Mouse (Mus musculus): ENCODE measurements around the gene Jdp2. TPM values are rescaled to one million over a fixed set of nuclear protein-coding genes. Genes with fewer than 3 reads are reported as not detected.

The Jdp2 gene
- polyA plus RNA-seq, 1 experiment from 2014 or later = 0.24 TPM

GRCm38 (mm10) chr12:85638541-85639325, 39.9 kb downstream of the Jdp2 start:
- no peaks in the 10 kb centered on the region for H3K27me3 ChIP-seq (replicated peaks; ENCODE audit: control insufficient read depth, insufficient read depth, low read length)
- no peak overlapping the region for H3K4me3 ChIP-seq (ENCODE audit: low read depth, low read length)
- no peaks in the 10 kb centered on the region for H3K9me3 ChIP-seq (replicated peaks; ENCODE audit: control insufficient read depth, low read length)
- H3K4me1 ChIP-seq (ENCODE audit: control insufficient read depth, insufficient read depth, low read length) = no peaks in the 10 kb centered on the region
- H3K27ac ChIP-seq (ENCODE audit: low read depth, low read length) = no peak overlapping the region
- H3K4me2 ChIP-seq (ENCODE audit: low read length) = no peak overlapping the region
- ATAC-seq = 0 out of 2 replicates have a peak, but pooled peaks have one; percentile 10
- no peak overlapping the region for H3K9ac ChIP-seq (ENCODE audit: low read length)
- H3K36me3 ChIP-seq (ENCODE audit: control insufficient read depth, insufficient read depth, low read length) = peaks cover 4% of the 10 kb centered on the region; the same call in 1 of the 2 replicates
- no peak for DNase-seq (ENCODE audit: low spot score)
- WGBS = 71% methylated on average over 20 of the region's 20 CpGs

DNA sequence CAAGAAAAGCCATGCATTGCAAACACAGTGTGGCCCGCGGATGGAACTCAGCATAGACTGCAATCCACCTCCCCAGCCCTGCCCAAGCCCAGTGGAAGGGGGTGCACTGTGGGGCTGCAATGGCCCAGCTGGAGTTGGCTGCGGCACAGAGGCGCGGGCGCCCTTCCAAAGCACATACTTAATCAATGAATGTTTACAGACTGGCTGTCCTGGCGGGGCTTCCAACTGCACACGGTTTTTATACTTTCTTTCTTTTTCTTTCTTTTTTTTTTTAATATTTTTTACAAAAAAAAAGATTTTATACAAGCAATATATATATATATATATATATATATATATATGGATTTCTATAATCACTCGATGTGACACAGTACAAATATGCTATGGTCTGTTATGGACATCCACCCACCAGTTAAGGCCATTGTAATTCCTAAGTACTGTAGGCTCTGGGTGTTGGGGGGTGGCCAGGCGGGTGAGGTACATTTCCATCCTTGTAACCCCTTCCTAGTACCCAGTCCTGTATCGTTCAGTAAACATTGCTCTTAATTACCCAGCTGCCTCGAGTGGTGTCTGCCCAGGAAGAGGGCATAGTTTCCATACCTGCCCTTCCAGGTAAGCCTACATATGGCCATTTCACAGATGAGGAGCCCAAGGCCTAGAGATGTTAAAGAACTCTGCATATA, 40.6 kb downstream of the Jdp2 start:
- ATAC-seq = peak; percentile 62; the same call in 1 of the 2 replicates
- no peak overlapping the region for H3K4me2 ChIP-seq (ENCODE audit: low read length)
- 67% methylated on average over 12 of the region's 12 CpGs for WGBS
- H3K9me3 ChIP-seq (replicated peaks; ENCODE audit: control insufficient read depth, low read length) = no peaks in the 10 kb centered on the region
- peak; percentile 63 for DNase-seq (ENCODE audit: low spot score)
- H3K4me1 ChIP-seq (ENCODE audit: control insufficient read depth, insufficient read depth, low read length) = no peaks in the 10 kb centered on the region
- no peak overlapping the region for H3K4me3 ChIP-seq (ENCODE audit: low read depth, low read length)
- no peaks in the 10 kb centered on the region for H3K27me3 ChIP-seq (replicated peaks; ENCODE audit: control insufficient read depth, insufficient read depth, low read length)
- no peak overlapping the region for H3K9ac ChIP-seq (ENCODE audit: low read length)
- peaks cover 4% of the 10 kb centered on the region; the same call in 1 of the 2 replicates for H3K36me3 ChIP-seq (ENCODE audit: control insufficient read depth, insufficient read depth, low read length)
- H3K27ac ChIP-seq (ENCODE audit: low read depth, low read length) = no peak overlapping the region

- no peak for DNase-seq (ENCODE audit: low spot score)
- WGBS = 84% methylated on average over 10 of the region's 10 CpGs
These were observed 42.2 kb downstream of the Jdp2 start for GRCm38 (mm10) chr12:85640852-85641563.

DNA sequence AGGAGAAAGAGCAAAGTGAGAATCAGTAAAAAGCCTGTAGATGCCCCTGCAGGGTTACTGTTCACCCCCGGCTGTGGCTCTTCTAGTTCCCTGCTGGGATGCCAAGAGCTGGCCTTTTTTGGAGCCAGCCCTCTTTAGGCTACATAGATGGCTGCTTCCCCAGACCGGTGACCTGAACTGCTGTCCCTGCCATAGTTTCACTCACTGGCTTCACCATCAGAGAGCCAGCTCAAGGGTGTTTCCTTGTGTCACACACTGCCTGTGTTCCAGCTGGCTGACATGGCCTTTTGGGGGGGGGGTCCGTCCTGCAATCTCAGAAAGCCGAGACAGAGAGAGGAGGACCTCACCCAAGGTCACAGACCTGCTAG, 42.7 kb downstream of the Jdp2 start:
- ATAC-seq (no peak), DNase-seq (ENCODE audit: low spot score) (no peak)
- no peaks in the 10 kb centered on the region for H3K27me3 ChIP-seq (replicated peaks; ENCODE audit: control insufficient read depth, insufficient read depth, low read length)
- H3K36me3 ChIP-seq (ENCODE audit: control insufficient read depth, insufficient read depth, low read length) = peaks cover 4% of the 10 kb centered on the region; the same call in 1 of the 2 replicates
- H3K4me3 ChIP-seq (ENCODE audit: low read depth, low read length) = no peak overlapping the region
- no peak overlapping the region for H3K27ac ChIP-seq (ENCODE audit: low read depth, low read length)
- H3K4me1 ChIP-seq (ENCODE audit: control insufficient read depth, insufficient read depth, low read length) = no peaks in the 10 kb centered on the region
- H3K9me3 ChIP-seq (replicated peaks; ENCODE audit: control insufficient read depth, low read length) = no peaks in the 10 kb centered on the region
- 61% methylated on average over 4 of the region's 4 CpGs for WGBS
- H3K4me2 ChIP-seq (ENCODE audit: low read length) = no peak overlapping the region
- no peak overlapping the region for H3K9ac ChIP-seq (ENCODE audit: low read length)

More at GRCm38 (mm10) chr12:85640852-85641563, 42.2 kb downstream of the Jdp2 start:
- no peak overlapping the region for H3K27ac ChIP-seq (ENCODE audit: low read depth, low read length)
- no peaks in the 10 kb centered on the region for H3K27me3 ChIP-seq (replicated peaks; ENCODE audit: control insufficient read depth, insufficient read depth, low read length)
- no peak overlapping the region for H3K9ac ChIP-seq (ENCODE audit: low read length)
- no peak overlapping the region for H3K4me3 ChIP-seq (ENCODE audit: low read depth, low read length)
- H3K4me1 ChIP-seq (ENCODE audit: control insufficient read depth, insufficient read depth, low read length) = no peaks in the 10 kb centered on the region
- H3K36me3 ChIP-seq (ENCODE audit: control insufficient read depth, insufficient read depth, low read length) = peaks cover 4% of the 10 kb centered on the region; the same call in 1 of the 2 replicates
- H3K9me3 ChIP-seq (replicated peaks; ENCODE audit: control insufficient read depth, low read length) = no peaks in the 10 kb centered on the region
- ATAC-seq = no peak
- H3K4me2 ChIP-seq (ENCODE audit: low read length) = no peak overlapping the region

GRCm38 (mm10) chr12:85643735-85644134, 44.9 kb downstream of the Jdp2 start:
- no peak for DNase-seq (ENCODE audit: low spot score)
- Histone ChIP-seq H3K27ac (ENCODE audit: low read depth, low read length) (no peak overlapping the region), H3K4me2 (ENCODE audit: low read length) (no peak overlapping the region), H3K4me1 (ENCODE audit: control insufficient read depth, insufficient read depth, low read length) (no peaks in the 10 kb centered on the region), H3K36me3 (ENCODE audit: control insufficient read depth, insufficient read depth, low read length) (peaks cover 4% of the 10 kb centered on the region; the same call in 1 of the 2 replicates), H3K4me3 (ENCODE audit: low read depth, low read length) (no peak overlapping the region), H3K9ac (ENCODE audit: low read length) (no peak overlapping the region), H3K9me3 (replicated peaks; ENCODE audit: control insufficient read depth, low read length) (no peaks in the 10 kb centered on the region), H3K27me3 (replicated peaks; ENCODE audit: control insufficient read depth, insufficient read depth, low read length) (no peaks in the 10 kb centered on the region)
- 78% methylated on average over 5 of the region's 5 CpGs for WGBS
- no peak for ATAC-seq

GRCm38 (mm10) chr12:85645664-85646063, 46.8 kb downstream of the Jdp2 start:
- Histone ChIP-seq H3K4me3 (ENCODE audit: low read depth, low read length) (no peak overlapping the region), H3K36me3 (ENCODE audit: control insufficient read depth, insufficient read depth, low read length) (no peaks in the 10 kb centered on the region), H3K9me3 (replicated peaks; ENCODE audit: control insufficient read depth, low read length) (no peaks in the 10 kb centered on the region), H3K4me1 (ENCODE audit: control insufficient read depth, insufficient read depth, low read length) (no peaks in the 10 kb centered on the region), H3K27ac (ENCODE audit: low read depth, low read length) (no peak overlapping the region), H3K9ac (ENCODE audit: low read length) (no peak overlapping the region), H3K4me2 (ENCODE audit: low read length) (no peak overlapping the region), H3K27me3 (replicated peaks; ENCODE audit: control insufficient read depth, insufficient read depth, low read length) (no peaks in the 10 kb centered on the region)
- ATAC-seq = no peak
- DNase-seq (ENCODE audit: low spot score) = no peak
- 86% methylated on average over 4 of the region's 4 CpGs for WGBS

- no peak overlapping the region for H3K4me2 ChIP-seq (ENCODE audit: low read length)
- DNase-seq (ENCODE audit: low spot score) (no peak), ATAC-seq (no peak)
- no peaks in the 10 kb centered on the region for H3K36me3 ChIP-seq (ENCODE audit: control insufficient read depth, insufficient read depth, low read length)
- H3K9ac ChIP-seq (ENCODE audit: low read length) = no peak overlapping the region
- WGBS = 55% methylated on average over 10 of the region's 10 CpGs
- H3K4me1 ChIP-seq (ENCODE audit: control insufficient read depth, insufficient read depth, low read length) = no peaks in the 10 kb centered on the region
- no peak overlapping the region for H3K4me3 ChIP-seq (ENCODE audit: low read depth, low read length)
- H3K27me3 ChIP-seq (replicated peaks; ENCODE audit: control insufficient read depth, insufficient read depth, low read length) = no peaks in the 10 kb centered on the region
- H3K9me3 ChIP-seq (replicated peaks; ENCODE audit: control insufficient read depth, low read length) = no peaks in the 10 kb centered on the region
- no peak overlapping the region for H3K27ac ChIP-seq (ENCODE audit: low read depth, low read length)
These were observed 48.5 kb downstream of the Jdp2 start for GRCm38 (mm10) chr12:85647346-85647745.

DNA sequence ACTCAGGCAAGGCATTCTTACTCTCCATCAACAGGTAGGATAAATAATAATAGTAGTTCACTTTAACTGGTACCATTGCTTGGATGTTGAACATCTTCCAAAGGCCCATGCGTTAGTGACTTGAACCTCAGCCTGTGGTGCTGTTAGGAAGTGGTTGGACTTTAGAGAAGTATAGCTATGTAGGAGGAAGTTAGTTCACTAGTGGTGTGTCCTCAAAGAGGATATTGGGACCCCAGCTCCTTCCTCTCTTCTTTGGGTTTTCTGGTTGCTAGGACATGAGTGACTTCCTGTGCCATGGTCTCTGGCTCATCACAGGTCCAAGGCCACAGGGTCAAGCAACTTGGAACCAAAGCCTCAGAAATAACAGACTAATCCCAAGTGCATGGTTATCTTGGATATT, 49.1 kb downstream of the Jdp2 start:
- Histone ChIP-seq H3K27me3 (replicated peaks; ENCODE audit: control insufficient read depth, insufficient read depth, low read length) (no peaks in the 10 kb centered on the region), H3K9me3 (replicated peaks; ENCODE audit: control insufficient read depth, low read length) (no peaks in the 10 kb centered on the region), H3K4me2 (ENCODE audit: low read length) (no peak overlapping the region), H3K36me3 (ENCODE audit: control insufficient read depth, insufficient read depth, low read length) (no peaks in the 10 kb centered on the region), H3K9ac (ENCODE audit: low read length) (no peak overlapping the region), H3K27ac (ENCODE audit: low read depth, low read length) (no peak overlapping the region), H3K4me3 (ENCODE audit: low read depth, low read length) (no peak overlapping the region), H3K4me1 (ENCODE audit: control insufficient read depth, insufficient read depth, low read length) (no peaks in the 10 kb centered on the region)
- WGBS = 94% methylated on average over 1 of the region's 1 CpGs
- DNase-seq (ENCODE audit: low spot score) (no peak), ATAC-seq (no peak)
